8 mouse cellular contexts compared by ENCODE assay signal in genomic region chr7:123068715-123069273, GRCm38 (mm10). TPM values are rescaled to one million over a fixed set of nuclear protein-coding genes. Genes with fewer than 3 reads are reported as not detected.
DNase-seq lines count a peak whose midpoint lies in the region; ATAC-seq lines count a peak whose summit lies in the region.

No protein-coding gene starts in this region.

- no peaks in the 10 kb centered on the region for H3K9me3 ChIP-seq in embryonic facial prominence, embryonic 10.5 days
- no peaks in the 10 kb centered on the region for H3K9me3 ChIP-seq in hindbrain, embryonic 10.5 days
- no peaks in the 10 kb centered on the region for H3K9me3 ChIP-seq in midbrain, embryonic 11.5 days (ENCODE audit: control insufficient read depth, low read length)

- 56% methylated on average over 9 of the region's 9 CpGs for WGBS in embryonic facial prominence, embryonic 10.5 days
- 49% methylated on average over 9 of the region's 9 CpGs for WGBS in hindbrain, embryonic 10.5 days
- 35% methylated on average over 9 of the region's 9 CpGs for WGBS in midbrain, embryonic 11.5 days

- peaks cover 18% of the 10 kb centered on the region for H3K4me1 ChIP-seq in embryonic facial prominence, embryonic 10.5 days
- peaks cover 22% of the 10 kb centered on the region for H3K4me1 ChIP-seq in hindbrain, embryonic 10.5 days (replicated peaks)
- H3K4me1 ChIP-seq in midbrain, embryonic 11.5 days (ENCODE audit: control insufficient read depth, insufficient read depth, low read length), result peaks cover 11% of the 10 kb centered on the region

- peak; percentile 84 for ATAC-seq in midbrain, embryonic 11.5 days (ENCODE audit: low FRiP score)
- ATAC-seq in megakaryocyte-erythroid progenitor cell, adult 5-6 weeks (replicated peaks; ENCODE audit: low FRiP score, low TSS enrichment, poor library complexity, severe bottlenecking), result no peak

- H3K36me3 ChIP-seq in embryonic facial prominence, embryonic 10.5 days (replicated peaks), result no peaks in the 10 kb centered on the region
- H3K36me3 ChIP-seq in hindbrain, embryonic 10.5 days, result no peaks in the 10 kb centered on the region
- no peaks in the 10 kb centered on the region for H3K36me3 ChIP-seq in midbrain, embryonic 11.5 days (ENCODE audit: control insufficient read depth, insufficient read depth, low read length)

- H3K9ac ChIP-seq in midbrain, embryonic 11.5 days (ENCODE audit: low read length), result no peak overlapping the region; the same call in 1 of the 2 replicates

- DNase-seq in heart, adult 11 months, result peak; percentile 91
- no peak for DNase-seq in heart, adult 8-10 months (ENCODE audit: low spot score)
- peak; percentile 86 for DNase-seq in MN1 (ENCODE audit: low spot score)
- peak; percentile 30 for DNase-seq in embryonic facial prominence, embryonic 10.5 days (ENCODE audit: low spot score)
- peak; percentile 19 for DNase-seq in hindbrain, embryonic 10.5 days (ENCODE audit: low spot score)
- peak; percentile 90 for DNase-seq in midbrain, embryonic 11.5 days (ENCODE audit: low spot score, missing footprints)
- no peak for DNase-seq in natural killer cell, adult 2 months (ENCODE audit: low spot score in 2 of 2)

- no peak overlapping the region for H3K4me2 ChIP-seq in midbrain, embryonic 11.5 days

- H3K4me3 ChIP-seq in embryonic facial prominence, embryonic 10.5 days, result no peak overlapping the region
- no peak overlapping the region for H3K4me3 ChIP-seq in hindbrain, embryonic 10.5 days
- no peak overlapping the region for H3K4me3 ChIP-seq in midbrain, embryonic 11.5 days (ENCODE audit: low read depth, low read length)

- H3K27me3 ChIP-seq in embryonic facial prominence, embryonic 10.5 days (replicated peaks; ENCODE audit: low read depth, poor library complexity, severe bottlenecking), result peaks cover 8% of the 10 kb centered on the region; the same call in 1 of the 2 replicates
- H3K27me3 ChIP-seq in hindbrain, embryonic 10.5 days (ENCODE audit: insufficient read depth, poor library complexity, severe bottlenecking), result no peaks in the 10 kb centered on the region; the same call in 1 of the 2 replicates
- no peaks in the 10 kb centered on the region for H3K27me3 ChIP-seq in midbrain, embryonic 11.5 days (ENCODE audit: control insufficient read depth, insufficient read depth, low read length)

- no peak overlapping the region for H3K27ac ChIP-seq in embryonic facial prominence, embryonic 10.5 days (replicated peaks)
- H3K27ac ChIP-seq in hindbrain, embryonic 10.5 days, result peak overlapping the region; percentile 54
- H3K27ac ChIP-seq in midbrain, embryonic 11.5 days (ENCODE audit: low read depth, low read length), result peak overlapping the region; percentile 40

RNA-seq across cellular contexts. Expression of gene Tnrc6a, which starts 54.9 kb away (rescaled TPM):
- total RNA-seq in heart, adult 8-10 months (2022), result 10 to 100 TPM; 27.3 to 36.6 (median 30.5) TPM
- polyA plus RNA-seq in embryonic facial prominence, embryonic 10.5 days (2016; fragmentation: Nextera tagmentation; extraction: Ambion mirVana), result 60.6 and 61.5 TPM in 2 replicates
- polyA plus RNA-seq in hindbrain, embryonic 10.5 days (2016; fragmentation: Nextera tagmentation; extraction: Ambion mirVana), result 51.5 and 58.1 TPM in 2 replicates
- polyA plus RNA-seq in midbrain, embryonic 11.5 days (2014; fragmentation: Nextera tagmentation; extraction: Ambion mirVana), result 44.7 and 57.8 TPM in 2 replicates
- total RNA-seq in megakaryocyte-erythroid progenitor cell, adult 5-6 weeks (2014; fragmentation: Nextera tagmentation), result 37.3 and 71.3 TPM in 2 replicates
- 49.4 and 59.2 TPM in 2 replicates for total RNA-seq in megakaryocyte-erythroid progenitor cell, adult 5-6 weeks (2017)

Comparison
In these comparisons a context has a peak if more than half of its experiments do, and no peak if none do; other contexts are left out.
1. DNase-seq: peak in heart, adult 11 months (single experiment), MN1 (single experiment), embryonic facial prominence, embryonic 10.5 days (single experiment), hindbrain, embryonic 10.5 days (single experiment) and midbrain, embryonic 11.5 days (single experiment); none in heart, adult 8-10 months (single experiment) and natural killer cell, adult 2 months (0 of 2).